Mouse (Mus musculus): ENCODE data around the gene Ss18l2. TPM values are rescaled to one million over a fixed set of nuclear protein-coding genes. Genes with fewer than 3 reads are reported as not detected.

The Ss18l2 gene
- polyA plus RNA-seq, 1 experiment from 2014 or later = 194 TPM

DNA sequence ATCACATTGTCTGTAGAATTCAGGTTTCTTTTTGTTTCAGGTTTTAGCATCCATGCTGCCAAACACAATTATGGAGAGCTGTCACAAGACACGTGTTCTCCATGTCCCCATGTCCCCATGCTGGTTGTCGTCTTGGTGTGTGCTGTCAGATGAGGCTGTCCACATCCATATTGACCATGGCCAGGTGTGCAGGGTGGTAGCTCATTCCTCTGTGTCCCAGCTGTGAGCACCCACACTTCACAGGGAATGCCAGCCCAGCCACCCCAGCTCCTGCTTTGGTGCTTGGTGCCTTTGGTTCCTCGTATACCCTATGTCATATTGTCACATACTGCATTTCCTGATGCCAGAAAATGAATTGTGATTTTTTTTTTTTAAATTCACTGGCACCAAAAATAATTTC, 44.5 kb downstream of the Ss18l2 start:
- ATAC-seq (replicated peaks; ENCODE audit: low FRiP score, low read depth) (no peak), DNase-seq (ENCODE audit: low spot score) (no peak)
- 0 out of 2 replicates have a peak, but pooled peaks cover 10% of the 10 kb centered on the region for H3K4me1 ChIP-seq (replicated peaks; ENCODE audit: insufficient read depth, low read length)
- no peak overlapping the region for H3K4me3 ChIP-seq (replicated peaks; ENCODE audit: low read depth, low read length)
- H3K27me3 ChIP-seq (ENCODE audit: insufficient read depth, low read length) = no peaks in the 10 kb centered on the region
- no peak for TF ChIP-seq CTCF (IDR thresholded peaks at IDR 0.05; ENCODE audit: low read depth)
- no peaks in the 10 kb centered on the region for H3K9me3 ChIP-seq (replicated peaks; ENCODE audit: low read length)
- H3K9ac ChIP-seq (ENCODE audit: low read depth, low read length) = no peak overlapping the region
- 85% methylated on average over 3 of the region's 3 CpGs for WGBS
- no peak overlapping the region for H3K4me2 ChIP-seq (ENCODE audit: low read length)
- no peak overlapping the region for H3K27ac ChIP-seq
- H3K36me3 ChIP-seq (ENCODE audit: insufficient read depth, low read length) = peaks cover 45% of the 10 kb centered on the region

DNA sequence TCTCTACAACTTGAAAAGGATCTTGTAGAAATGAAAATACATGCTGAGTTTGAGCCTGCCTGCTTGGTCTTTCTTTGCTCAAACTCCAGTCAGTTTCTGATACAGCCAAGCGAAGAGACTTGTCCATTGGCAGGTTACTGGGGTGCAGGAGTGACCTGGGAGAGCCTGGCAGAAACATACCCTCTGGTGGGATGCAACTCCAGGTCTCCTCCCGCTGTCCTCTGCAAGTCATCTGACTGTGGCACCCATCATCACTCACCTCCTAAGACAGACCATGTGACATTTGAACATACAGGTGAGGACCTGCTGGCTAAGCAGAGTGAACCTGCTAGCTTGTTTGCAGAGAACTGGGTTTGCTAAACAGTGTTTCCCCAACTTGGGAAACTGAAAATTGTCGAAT, 46.7 kb downstream of the Ss18l2 start:
- Histone ChIP-seq H3K9me3 (replicated peaks; ENCODE audit: low read length) (no peaks in the 10 kb centered on the region), H3K27me3 (ENCODE audit: insufficient read depth, low read length) (no peaks in the 10 kb centered on the region), H3K4me2 (ENCODE audit: low read length) (no peak overlapping the region), H3K27ac (no peak overlapping the region), H3K9ac (ENCODE audit: low read depth, low read length) (no peak overlapping the region), H3K4me3 (replicated peaks; ENCODE audit: low read depth, low read length) (no peak overlapping the region), H3K4me1 (replicated peaks; ENCODE audit: insufficient read depth, low read length) (0 out of 2 replicates have a peak, but pooled peaks cover 10% of the 10 kb centered on the region), H3K36me3 (ENCODE audit: insufficient read depth, low read length) (peaks cover 26% of the 10 kb centered on the region)
- WGBS = 89% methylated on average over 3 of the region's 3 CpGs
- ATAC-seq (replicated peaks; ENCODE audit: low FRiP score, low read depth) = no peak
- DNase-seq (ENCODE audit: low spot score) = no peak
- TF ChIP-seq CTCF (IDR thresholded peaks at IDR 0.05; ENCODE audit: low read depth) = no peak

DNA sequence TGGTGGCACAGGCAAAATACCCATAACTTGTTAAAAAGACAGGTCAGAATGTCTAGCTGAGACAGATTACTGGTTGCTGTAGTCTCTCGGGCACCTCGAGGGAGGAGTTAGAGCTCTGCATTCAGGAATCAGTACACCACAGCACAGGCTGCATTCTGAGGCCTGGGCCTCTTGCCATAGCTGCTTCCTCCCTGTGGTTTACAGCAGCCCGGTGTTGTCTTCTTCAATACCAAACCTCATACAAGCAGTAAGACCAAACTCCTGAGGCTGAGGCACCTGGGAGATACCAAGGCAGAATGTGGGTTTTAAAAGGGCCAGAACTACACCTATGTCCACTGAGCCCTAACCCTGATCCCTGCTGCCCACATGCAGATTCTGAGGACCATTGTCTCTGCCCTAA, 47.3 kb downstream of the Ss18l2 start:
- ATAC-seq (replicated peaks; ENCODE audit: low FRiP score, low read depth) (no peak), DNase-seq (ENCODE audit: low spot score) (no peak)
- no peaks in the 10 kb centered on the region for H3K27me3 ChIP-seq (ENCODE audit: insufficient read depth, low read length)
- no peak overlapping the region for H3K27ac ChIP-seq
- 0 out of 2 replicates have a peak, but pooled peaks cover 10% of the 10 kb centered on the region for H3K4me1 ChIP-seq (replicated peaks; ENCODE audit: insufficient read depth, low read length)
- peaks cover 21% of the 10 kb centered on the region for H3K36me3 ChIP-seq (ENCODE audit: insufficient read depth, low read length)
- H3K4me3 ChIP-seq (replicated peaks; ENCODE audit: low read depth, low read length) = no peak overlapping the region
- WGBS = 57% methylated on average over 3 of the region's 3 CpGs
- no peak overlapping the region for H3K4me2 ChIP-seq (ENCODE audit: low read length)
- H3K9me3 ChIP-seq (replicated peaks; ENCODE audit: low read length) = no peaks in the 10 kb centered on the region
- no peak overlapping the region for H3K9ac ChIP-seq (ENCODE audit: low read depth, low read length)
- no peak for TF ChIP-seq CTCF (IDR thresholded peaks at IDR 0.05; ENCODE audit: low read depth)

DNA sequence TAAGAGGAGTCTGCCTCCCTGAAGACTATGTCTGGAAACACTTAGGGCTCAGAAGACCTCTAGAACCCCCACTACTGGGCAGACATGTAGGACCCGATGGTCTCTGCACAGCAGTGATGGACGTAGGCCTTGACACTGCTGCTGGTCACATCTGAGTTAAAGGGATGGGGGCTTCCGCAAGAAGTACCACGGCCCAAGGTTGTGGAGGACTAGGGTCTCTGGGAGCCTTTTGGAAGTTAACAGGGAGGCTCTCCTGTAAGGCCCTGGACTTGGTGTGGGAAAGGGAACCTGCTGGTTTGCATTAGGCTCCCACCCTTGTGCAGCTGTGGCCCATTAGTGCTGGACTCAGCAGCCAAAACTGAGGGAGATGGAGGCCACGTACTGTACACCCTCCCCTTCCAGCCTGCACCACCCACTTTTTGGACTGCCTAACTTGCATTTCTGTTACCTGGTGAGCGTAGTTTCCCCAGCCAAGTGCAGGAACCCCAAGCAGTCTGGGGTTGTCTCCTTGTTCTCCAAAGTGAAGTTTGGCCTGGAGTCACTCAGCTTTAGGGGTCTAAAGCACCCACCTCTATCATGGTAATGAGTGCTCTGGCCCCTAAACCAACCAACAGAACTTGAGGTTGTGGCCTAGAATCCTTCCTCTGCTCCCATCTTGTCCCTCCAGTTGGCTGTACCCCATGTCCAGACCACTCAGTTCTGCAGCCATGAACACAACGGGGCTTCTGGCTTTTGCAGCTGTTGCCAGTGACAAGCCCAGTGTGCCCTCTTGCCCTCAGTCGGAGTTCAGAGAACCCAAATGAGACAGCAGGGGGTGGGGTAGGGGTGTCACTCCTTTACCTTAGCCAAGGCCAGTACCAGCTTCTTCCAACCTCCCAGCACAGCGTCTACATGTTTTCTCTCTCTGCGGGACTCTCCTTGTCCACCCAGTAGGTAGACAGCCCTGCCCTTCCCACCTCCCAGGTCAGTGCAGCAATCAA, 48.0 kb downstream of the Ss18l2 start:
- Histone ChIP-seq H3K27ac (no peak overlapping the region), H3K4me2 (ENCODE audit: low read length) (peak overlapping the region; percentile 99), H3K4me1 (replicated peaks; ENCODE audit: insufficient read depth, low read length) (0 out of 2 replicates have a peak, but pooled peaks cover 10% of the 10 kb centered on the region), H3K4me3 (replicated peaks; ENCODE audit: low read depth, low read length) (no peak overlapping the region), H3K9ac (ENCODE audit: low read depth, low read length) (0 out of 2 replicates have a peak overlapping the region, but pooled peaks have one; percentile 93), H3K27me3 (ENCODE audit: insufficient read depth, low read length) (no peaks in the 10 kb centered on the region), H3K9me3 (replicated peaks; ENCODE audit: low read length) (no peaks in the 10 kb centered on the region), H3K36me3 (ENCODE audit: insufficient read depth, low read length) (peaks cover 23% of the 10 kb centered on the region)
- DNase-seq (ENCODE audit: low spot score) (no peak), ATAC-seq (replicated peaks; ENCODE audit: low FRiP score, low read depth) (no peak)
- no peak for TF ChIP-seq CTCF (IDR thresholded peaks at IDR 0.05; ENCODE audit: low read depth)
- 50% methylated on average over 10 of the region's 10 CpGs for WGBS

DNA sequence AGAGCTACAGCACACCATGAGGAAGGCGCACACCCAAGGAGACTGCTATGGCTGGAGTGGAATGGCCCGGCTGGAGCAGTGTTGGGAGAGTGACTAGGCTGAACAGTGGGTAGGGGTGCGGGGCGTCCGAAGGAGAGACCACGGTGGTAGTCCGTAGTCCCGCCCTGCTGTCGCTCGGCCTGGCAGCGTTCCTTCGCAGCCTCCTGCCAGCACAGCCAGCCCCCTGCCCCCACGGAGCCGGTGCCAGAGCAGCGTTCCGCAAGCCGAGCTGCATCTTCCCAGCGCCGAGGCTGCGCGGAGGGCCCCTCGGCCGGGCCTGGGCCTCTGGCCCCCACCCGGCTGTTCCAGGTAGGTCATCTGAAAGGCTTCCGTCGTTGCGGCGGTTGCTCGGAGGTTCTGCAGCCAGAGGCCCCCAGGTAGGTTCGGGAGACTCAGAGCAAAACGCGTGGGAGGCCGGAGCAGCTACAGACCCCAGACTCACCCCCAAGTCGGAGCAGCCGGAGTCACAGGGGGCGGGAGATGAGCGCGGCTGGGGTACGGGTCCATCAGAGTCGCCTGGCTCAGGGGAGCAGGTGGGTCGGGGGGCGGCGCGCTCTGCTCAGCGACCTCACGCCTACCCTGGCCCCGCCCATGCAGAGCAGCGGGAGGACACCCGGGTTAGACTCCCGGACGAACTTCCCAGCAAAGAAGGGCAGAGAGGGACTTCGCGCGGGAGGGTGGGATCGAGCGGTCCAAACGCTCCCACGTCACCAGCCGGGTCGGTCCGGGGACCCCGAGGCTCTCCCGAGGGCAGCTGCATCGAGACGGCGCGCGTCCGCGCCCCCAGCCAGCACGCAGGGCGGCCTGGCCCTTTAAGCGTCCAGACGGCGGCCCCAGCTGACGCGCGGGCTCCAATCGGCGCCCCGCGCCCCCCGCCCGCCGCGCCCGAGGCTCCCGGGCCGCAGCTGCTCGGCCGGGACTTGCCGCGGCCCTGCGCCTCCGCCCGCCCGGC, 49.3 kb downstream of the Ss18l2 start, which contains the start of gene Zfp651:
TSS of gene Zfp651 (plus strand) at position 240 of the 991 bp plus-strand sequence.
- H3K9ac ChIP-seq (ENCODE audit: low read depth, low read length) = peak within 1 kb of the TSS; percentile 93
- peak; percentile 79 for DNase-seq (ENCODE audit: low spot score)
- H3K27ac ChIP-seq = peak within 1 kb of the TSS; percentile 90
- peak; percentile 73 for ATAC-seq (replicated peaks; ENCODE audit: low FRiP score, low read depth)
- H3K9me3 ChIP-seq (replicated peaks; ENCODE audit: low read length) = no peaks in the 10 kb centered on the region
- 0 out of 2 replicates have a peak, but pooled peaks cover 10% of the 10 kb centered on the region for H3K4me1 ChIP-seq (replicated peaks; ENCODE audit: insufficient read depth, low read length)
- peak within 1 kb of the TSS; percentile 90 for H3K4me3 ChIP-seq (replicated peaks; ENCODE audit: low read depth, low read length)
- TF ChIP-seq CTCF (IDR thresholded peaks at IDR 0.05; ENCODE audit: low read depth) = 0 out of 2 replicates have a peak, but pooled peaks have one; percentile 14
- peaks cover 14% of the 10 kb centered on the region for H3K36me3 ChIP-seq (ENCODE audit: insufficient read depth, low read length)
- WGBS = under 1% methylated on average over 77 of the region's 97 CpGs
- H3K27me3 ChIP-seq (ENCODE audit: insufficient read depth, low read length) = no peaks in the 10 kb centered on the region
- peak within 1 kb of the TSS; percentile 99 for H3K4me2 ChIP-seq (ENCODE audit: low read length)
